Mouse (Mus musculus): ENCODE measurements around the gene Abhd12.
"Not testable (repeated sequence)": the region's sequence is repeated elsewhere in the genome, so short reads cannot be mapped to it uniquely, and the experiment has no call there.

Gene Abhd12

DNA sequence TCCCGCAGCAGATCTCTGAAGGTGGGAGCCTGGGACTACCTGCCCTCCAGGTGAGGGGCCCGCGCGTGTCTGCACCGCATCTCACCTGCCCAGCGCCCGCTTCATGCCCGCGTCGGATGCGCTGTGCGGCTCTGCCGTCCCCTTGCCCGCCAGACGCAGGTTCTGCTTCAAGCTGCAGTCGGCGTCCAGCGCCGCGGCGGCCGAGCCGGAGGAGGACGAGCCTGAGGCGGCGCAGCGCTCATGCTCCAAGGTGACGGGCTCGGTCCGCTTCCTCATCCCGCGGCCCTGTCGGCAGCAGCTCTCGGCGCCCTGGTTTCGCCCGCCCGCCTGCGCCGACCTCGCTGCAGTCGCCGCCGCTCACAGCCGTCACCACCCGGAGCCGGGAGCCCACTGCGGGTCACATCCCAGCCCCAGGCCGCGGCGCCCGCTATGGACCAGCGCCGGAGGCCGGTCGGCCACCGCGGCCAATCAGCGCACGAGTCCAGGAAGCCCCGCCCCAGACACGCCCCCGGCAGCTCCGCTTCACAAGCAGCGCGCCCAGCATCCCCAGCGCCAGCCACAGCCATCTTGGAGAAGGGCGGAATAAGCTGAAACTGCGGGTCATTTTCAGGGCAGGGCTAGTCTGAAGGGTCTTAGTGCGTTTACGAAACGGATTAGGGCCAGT lies at the start of gene Abhd12:
Gene Abhd12 (minus strand): TSS at position 470 of the 664 bp plus-strand sequence.
- DNase-seq, result peak; percentile 99

DNA sequence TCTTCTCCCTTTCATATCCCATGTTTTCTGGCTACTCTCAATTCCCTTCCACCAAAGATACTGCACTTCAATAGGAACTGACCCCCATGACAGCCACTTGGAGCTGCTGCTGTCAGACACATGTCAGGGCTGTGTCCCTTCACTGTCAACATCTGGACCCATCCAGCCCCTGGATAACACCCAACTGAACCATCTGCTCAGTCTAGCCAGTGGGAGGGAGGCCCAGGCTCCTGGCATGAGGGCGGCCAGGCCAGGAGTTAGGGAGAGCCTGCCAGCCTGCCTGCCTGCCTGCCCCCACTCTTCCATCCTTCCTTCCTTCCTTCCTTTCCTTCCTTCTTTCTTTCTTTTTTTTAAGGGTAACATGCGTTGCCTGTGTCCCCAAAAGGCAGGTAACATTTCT lies 46.7 kb upstream of the Abhd12 start:
- DNase-seq, result no peak

DNA sequence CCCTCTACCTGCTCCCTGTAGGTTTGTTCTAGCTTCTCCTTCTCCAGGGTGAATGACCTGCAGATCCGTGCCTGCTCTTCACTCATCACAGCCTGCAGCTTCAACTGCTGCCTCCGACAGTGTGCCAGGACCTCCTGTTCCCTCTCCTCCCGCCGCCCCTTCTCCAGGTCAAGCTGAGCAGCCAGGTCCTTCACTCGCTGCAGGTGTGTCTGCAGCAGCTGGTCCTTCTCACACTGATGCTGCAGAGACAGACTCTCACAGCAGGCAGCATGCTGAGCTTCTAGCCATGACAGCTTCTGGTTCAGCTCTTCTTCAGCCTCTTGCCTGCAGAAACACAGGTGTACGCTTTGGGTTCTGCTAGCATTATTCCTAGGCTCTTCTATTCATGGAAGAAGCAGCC lies 45.5 kb upstream of the Abhd12 start:
- no peak for DNase-seq

DNA sequence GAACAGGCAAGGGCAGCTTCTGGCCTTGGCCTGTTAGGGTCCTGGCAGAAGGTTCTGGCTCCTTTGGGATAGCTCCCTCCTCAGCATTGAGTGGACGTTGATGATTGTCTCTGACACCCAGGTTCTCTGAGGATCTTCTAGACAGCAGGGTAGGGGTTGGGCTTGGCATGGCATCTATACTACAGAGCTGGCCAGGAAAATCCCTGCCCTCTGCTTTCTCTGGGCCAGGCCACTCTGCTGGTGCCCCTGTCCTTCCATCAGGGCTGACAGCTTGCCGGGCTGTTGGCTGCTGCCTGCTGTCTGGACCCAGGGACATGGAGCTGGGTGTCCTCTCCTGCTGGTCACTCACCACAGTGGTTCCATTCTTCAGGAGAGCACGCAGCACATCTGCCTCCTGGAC lies 45.1 kb upstream of the Abhd12 start:
- no peak for DNase-seq

DNA sequence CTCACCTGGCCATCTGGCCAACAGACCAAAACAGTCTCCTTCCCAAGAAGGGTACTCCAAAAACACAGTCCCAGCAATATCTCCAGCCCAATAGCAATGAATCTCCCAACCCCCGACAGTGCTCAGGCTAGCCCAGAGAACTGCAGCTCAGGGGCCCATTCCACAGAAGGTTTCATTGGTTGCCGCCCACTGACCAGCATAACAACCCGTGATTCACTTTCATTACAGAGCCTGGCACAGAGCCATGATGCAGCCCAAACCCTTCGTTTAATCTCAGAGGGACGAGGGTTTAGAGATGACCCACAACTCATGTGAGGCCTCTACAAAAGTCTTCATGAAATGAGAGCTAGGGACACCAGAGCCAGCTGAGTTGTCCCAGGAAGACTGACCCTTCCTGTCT lies 44.2 kb upstream of the Abhd12 start:
- DNase-seq, result no peak

DNA sequence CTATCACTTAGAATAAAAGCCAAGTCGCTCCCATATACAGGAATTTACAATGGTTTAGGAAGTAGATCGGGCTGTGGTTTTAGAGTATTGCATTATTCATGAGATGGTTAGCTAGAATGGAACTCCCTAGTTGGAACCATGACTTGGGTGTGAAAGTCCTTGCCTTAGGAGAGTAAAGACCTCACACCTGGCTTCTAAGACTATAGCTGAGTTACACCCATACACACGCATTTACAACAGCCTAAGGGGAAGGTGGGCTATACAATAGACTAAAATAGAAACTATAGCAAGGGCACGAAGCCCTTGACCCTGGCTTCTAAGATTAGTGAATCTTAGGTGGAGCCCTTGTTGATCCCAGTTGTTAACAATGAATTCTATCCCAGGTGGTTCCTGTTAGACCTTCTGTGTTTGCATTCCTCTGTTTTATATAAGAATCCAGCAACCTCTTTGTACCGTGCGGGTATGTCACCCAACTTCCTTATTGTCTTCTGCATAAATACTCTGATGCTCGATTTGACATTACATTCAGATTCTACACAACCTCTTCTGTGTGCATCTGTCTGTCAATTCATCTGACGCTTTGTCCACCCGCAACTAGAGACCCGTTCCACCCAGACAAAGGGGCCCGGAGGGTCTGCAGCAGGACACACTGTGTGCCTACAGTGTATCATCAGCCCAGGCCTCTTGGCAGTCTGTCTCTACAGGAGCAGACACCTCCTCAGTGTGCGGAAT lies 43.5 kb upstream of the Abhd12 start:
- DNase-seq, result not testable (repeated sequence)

DNA sequence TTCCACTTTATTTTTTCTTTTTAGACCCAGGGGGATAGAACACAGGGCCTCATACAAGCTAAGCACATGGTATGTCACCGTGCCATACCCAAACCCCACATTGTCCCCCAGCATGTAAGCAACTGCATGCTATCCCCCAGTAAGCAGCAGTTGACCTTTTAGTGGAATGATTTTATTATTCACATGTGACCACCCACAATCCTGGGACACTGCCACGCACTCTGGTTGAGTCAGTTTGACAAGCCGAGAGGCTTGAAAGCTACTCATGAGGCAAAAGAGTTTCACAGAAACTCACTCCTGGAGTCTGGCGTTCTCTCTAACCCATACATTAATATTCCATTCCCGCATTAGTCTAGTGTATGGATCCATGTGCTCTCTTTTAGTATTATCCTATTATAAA lies 42.8 kb upstream of the Abhd12 start:
- not testable (repeated sequence) for DNase-seq

DNA sequence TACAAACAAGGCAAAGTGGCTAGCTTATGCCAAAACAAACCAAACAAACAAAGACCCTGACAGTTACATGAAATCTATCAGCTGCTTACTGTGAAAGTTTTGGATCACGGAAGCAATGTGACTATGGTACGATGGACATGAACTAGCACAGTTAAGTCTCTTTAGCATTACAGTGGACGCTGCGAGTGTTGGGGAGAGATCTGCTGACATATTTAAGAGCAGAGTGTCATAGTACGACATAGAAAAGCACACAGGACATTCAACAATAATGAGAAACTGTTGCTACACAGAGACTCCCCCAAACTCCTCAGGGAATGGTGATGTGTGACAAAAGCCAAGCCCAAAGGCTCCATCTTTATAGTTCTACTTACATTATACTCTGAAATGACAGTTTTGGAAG lies 39.5 kb upstream of the Abhd12 start:
- DNase-seq, result no peak

DNA sequence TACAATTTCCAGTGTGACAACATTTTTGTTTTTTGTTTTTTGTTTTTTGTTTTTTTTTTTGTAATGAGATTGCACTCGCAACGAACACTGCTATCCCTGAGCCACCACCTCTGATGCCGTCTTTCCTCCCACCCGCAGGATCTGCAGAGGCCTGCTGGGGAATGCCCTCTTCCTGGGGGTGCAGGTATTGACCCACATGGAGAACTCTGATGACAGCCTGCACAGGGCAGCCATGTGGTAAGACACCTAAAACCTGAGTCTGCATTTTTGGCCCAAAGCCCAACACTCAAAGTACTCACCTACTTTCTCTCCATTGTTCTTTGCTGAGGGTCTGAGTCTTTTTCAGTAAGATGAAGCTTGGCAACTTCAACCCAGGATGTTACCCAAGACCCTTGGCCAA lies 30.1 kb upstream of the Abhd12 start:
- DNase-seq, result no peak

DNA sequence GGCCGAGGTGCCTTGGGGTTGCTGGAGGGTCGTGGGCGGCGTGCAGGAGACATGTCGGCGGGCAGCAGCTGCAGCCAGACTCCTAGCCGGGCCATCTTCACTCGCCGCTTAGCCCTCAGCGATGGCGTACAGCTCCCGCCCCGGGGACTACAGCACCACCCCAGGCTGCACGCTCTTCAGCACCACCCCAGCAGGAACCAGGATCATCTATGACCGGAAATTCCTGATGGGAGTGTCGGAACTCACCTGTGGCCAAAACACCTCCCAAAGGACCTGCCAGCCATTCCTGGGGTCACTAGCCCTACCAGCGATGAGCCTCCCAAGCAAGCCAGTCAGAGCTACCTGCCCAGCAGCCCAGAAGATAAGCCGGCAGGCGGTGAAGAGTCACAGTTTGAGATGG lies 28.9 kb upstream of the Abhd12 start:
- DNase-seq, result no peak

DNA sequence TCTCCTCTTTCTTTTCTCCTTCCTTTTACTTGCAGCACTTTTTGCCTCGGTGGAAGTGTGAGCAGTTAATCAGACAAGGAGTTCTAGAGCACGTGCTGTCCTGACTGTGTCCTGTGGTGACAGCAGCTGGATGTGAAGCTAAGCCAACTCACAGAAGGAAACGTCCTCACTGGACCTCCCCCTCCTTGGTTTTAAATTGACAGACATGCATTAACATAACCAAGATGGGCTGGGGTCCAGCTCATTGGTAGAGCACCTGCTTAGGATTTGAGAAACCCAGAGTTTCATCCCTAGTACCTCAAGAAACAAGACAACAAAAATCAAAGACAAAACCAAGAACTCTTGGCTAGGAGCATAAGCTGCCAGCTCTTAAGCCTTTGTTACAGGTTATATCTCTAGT lies 26.3 kb upstream of the Abhd12 start:
- DNase-seq, result no peak

DNA sequence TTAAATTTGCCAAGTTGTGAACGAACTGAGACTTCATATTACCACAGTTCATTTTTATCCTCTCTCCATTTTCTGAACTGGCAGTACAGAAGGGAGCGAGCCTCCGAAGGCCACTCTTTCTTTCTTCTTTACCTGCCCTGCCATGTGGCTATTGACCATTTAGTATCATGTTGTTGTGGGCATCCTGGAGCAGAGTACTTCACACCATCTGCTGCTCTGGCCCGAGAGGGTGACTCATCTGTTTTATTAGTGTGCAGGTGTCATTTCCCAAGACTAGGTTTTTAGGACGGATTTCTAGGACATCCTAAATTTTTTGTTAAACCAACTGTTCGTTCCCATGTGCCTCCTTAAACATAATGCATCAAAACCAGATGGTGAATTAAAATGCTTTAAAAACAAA lies 24.6 kb upstream of the Abhd12 start:
- DNase-seq, result no peak

DNA sequence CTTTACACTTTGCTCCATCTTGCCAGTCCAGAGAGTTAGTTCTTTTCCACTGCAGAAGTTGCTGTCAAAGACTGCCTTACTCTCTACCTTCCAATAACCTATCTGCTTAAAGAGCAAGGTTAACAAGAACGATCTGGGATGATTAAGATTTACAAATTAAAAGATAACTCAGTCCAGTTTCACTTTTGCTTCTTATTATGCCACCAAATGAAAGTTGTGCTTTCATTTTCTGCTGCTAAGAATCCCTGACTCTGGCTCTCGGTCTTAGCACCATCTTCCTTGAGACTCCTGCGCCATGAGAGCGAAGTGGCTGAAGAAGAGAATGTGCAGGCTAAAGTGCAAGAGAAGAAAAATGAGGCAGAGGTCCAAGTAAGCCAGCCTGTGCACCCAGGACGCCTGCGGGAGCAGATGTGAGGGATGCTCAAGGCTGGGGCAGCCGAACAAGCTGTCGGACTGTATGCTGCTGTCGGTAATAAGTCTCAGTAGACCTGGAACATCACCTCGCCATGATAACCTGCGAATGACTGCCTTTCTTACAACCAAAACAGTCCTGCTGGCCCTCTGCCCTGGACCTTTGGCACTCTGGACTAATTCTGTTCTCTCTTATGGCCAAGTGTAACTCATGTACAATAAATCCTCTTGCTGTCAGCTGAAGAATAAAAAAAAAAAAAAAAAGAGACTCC lies 22.6 kb upstream of the Abhd12 start:
- DNase-seq, result no peak

DNA sequence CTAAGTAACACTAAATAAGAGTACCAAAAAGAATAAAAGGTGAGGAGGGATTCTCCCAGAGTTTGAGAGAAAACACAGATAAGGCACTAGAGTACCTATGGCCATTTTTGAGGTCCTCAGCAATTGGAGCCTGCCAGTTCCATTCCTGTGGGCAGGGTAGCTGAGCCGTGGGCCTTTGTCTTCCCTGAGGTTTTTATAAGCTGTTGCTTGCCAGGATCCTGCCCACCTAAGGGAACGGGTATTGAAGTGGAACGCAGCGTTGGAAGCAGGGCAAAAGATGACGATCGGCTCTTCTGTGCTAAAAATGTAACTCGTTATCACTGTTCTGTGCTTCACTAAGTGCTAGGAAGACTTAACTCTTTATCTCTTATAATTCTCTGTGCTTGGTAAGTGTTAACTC lies 19.0 kb upstream of the Abhd12 start:
- DNase-seq, result no peak

DNA sequence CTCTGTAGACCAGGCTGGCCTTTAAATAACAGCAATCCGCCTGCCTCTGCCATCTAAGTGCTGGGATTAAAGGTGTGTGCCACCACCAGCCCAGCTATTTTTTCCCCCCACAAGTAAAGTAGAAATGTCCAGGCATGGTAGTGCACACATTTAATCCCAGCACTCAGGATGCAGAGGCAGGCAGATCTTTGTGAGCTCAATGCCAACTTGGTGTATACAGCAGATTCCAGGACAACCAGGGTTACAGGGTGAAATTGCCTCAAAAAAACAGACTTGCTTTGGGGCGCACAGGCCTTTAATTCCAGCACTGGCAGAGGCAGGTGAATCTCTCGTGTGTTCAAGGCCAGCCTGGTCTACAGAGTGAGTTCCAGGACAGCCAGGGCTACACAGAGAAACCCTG lies 18.5 kb upstream of the Abhd12 start:
- DNase-seq, result no peak

DNA sequence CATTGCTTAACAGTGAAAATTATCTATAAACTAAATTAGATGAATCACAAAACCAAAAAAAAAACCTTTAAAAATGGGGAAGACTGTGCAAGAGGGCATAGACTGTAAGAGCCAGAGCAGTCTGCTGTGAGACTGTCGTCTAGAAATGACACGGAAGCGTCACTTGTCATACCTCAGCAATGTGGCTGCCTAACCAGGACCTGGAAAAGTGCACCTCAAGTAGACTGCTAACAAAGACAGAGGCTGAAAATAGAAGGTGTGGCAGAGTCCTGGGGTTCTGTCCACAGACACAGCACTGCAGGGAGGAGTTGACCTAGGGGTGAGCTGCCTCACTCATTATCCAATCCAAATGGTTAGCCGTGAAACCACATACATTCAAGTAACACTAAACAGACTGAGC lies 17.6 kb upstream of the Abhd12 start:
- DNase-seq, result no peak

DNA sequence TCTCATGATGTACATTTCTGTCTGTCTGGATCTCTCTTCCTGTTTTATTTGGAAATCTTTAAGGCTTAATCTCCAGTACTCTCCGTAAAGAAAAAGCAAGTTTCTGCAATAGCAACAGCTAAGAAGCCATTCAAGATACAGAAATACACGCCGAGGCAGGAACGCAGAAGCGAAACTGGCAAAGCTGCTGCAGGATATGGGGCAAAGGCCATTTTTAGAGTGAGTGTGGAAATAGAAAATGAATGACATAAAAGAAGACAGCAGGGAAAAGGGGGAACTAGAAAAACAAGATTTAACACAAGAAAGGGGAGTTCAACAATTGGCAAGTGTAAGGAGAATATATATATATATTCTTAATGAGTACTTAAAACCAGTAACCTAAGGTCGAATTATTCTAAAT lies 17.2 kb upstream of the Abhd12 start:
- DNase-seq, result no peak

DNA sequence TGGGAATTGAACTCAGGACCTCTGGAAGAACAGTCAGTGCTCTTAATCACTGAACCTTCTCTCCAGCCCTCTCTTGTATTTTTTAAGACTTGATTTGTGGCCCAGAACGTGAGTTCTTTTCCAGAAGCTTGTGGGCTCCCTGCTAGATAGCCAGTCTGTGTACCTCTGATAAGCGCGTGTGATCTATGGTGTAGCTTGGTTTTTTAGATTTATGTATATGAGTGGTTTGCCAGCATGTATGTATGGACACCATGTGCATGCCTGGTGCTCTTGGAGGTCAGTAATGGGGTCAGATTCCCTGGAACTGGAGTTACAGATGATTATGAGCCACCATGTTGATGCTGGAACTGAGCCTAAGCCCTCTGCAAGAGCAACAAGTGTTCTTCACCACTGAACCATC lies 16.0 kb upstream of the Abhd12 start:
- DNase-seq, result no peak

DNA sequence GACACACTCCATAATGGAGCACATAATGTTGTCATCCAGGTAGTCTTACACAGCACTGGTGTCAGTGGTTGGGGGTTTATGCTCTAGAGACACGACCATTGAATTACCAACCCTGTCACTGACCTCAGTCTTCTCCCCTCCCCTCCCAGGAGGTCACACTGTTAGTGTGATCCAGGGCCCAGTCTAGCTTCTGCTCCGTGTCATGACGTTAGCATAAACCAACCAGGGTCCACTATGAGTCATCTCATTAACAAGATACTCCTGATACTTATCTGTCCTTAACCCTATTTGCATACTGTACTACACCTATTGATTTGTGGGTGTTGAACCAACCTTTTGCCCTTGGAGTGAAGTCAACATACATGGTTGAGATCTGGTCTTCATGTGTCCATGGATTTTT lies 14.2 kb upstream of the Abhd12 start:
- DNase-seq, result no peak

DNA sequence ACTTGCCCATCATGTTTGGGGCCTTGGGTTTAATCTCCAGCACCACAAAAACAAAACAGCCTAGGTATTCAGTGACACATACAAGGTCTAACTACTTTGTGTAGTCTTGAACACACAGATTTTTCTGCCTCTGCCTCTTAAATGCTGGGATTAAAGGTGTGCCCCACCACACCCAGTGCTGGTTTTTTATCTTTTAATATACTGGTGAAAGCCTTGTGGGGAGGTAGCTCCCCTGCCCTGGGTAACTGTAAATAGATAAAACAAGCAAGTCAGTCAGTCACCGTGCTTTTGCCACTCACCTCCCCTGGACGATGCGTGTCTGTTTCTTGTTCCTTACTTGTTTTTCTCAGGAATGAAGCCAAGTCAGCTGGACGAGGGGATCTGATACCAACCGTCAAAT lies 11.2 kb upstream of the Abhd12 start:
- DNase-seq, result no peak

DNA sequence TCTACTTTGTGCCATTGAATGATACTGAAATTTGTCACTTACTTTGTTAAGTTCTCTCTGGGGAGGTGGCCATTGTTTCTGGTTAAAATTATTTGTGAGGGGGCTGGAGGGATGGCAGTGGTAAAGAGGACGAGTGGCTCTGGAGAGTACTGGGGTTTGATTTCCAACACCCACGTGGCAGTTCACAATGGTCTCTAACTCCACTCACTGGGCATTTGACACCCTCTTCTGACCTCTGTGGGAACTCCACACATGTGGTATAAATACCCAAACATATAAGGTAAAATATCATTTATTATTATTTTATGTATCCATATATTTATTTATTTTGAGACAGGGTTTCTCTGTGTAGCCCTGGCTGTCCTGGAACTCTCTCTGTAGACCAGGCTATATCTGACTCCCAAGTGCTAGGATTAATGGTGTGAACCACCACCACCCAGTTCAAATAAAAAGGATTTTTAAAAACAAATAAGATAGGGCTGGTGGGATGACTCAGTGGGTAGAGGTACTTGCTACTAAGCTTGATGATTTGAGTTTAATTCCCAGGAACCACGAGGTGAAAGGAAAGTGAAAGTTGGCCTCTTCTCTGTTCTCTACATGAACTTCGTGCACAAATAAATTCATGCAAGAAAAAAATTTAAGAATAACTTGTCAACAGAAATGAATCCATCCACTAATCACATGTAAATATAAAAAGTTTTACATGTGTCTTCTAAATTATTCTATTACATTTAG lies 10.4 kb upstream of the Abhd12 start:
- DNase-seq, result no peak

DNA sequence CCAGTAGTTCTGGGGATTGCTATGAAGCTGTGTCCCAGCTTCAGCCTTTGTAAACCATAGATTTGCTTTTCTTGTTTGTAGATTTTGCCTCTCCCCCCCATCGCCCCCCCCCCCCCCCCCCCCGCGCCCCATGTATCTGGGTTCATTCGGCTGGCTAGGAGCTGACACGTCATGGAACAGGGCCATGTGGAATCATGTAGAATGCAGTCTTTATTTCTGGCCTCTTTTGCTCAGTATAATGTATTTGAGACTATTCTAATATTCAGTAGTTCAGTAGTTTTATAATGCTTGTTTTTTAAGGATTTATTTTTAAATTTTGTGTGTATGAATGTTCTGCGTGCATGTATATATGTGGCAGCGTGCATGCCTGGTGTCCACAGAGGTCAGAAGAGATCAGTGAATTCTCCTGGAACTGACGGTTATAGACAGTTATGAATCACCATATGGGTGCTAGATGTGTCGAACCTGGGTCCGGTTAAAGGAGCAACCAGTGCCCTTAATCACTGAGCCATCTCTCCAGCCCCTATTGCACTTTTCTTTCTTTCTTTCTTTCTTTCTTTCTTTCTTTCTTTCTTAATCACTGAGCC lies 5.8 kb upstream of the Abhd12 start:
- no peak for DNase-seq

DNA sequence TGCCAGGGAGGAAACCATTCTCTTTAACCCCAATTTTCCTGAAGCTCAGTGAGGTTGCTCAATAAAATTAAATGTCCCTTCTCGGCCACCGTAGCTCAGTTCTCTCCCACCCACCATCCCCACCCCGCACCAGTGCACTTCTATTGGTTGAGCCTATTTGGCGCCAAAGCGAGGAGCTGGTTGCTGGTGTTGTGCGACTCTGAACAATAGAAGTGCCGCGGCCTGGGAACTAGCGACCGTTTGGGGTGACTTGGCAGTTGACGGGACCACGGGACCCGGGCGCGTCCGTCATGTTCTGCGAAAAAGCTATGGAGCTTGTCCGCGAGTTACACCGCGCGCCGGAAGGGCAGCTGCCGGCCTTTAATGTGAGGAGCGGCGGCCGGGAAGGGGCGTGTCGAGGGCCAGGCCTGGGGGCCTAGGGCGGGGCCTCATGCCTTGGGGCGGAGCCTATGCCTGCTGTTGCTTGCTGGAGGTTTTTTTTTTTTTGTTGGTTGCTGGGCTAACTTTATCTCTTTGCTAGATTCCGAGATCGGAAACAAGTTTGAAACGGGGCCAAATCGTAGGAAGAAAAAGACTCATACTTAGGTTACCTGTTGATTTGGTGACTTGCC lies 5.0 kb upstream of the Abhd12 start:
- DNase-seq, result peak; percentile 98
